Mouse (Mus musculus) lung, adult 2 months (tissue): ENCODE results near the gene Lrig3. TPM values are rescaled to one million over a fixed set of nuclear protein-coding genes. Genes with fewer than 3 reads are reported as not detected.
A peak's percentile ranks its signal among the peaks of the same experiment; 100 is the strongest.

Experiments
- DNase-seq: peaks from one replicate; pipeline ENCODE4 v3.0.0; 2022
- H3K4me1 ChIP-seq: fragments of 200-500 bp; 2 replicates; pipeline ENCODE4 v1.6.1; 2011; ENCODE audit warnings: low read length; ENCODE audit not compliant: control insufficient read depth, insufficient read depth
- H3K4me3 ChIP-seq: fragments of 200-500 bp; replicated peaks from 2 replicates; pipeline ENCODE3; 2011; ENCODE audit warnings: low read depth, mild to moderate bottlenecking, control low read depth, low read length; ENCODE audit errors: extremely low read depth
- CTCF ChIP-seq: fragments of 200-500 bp; IDR thresholded peaks from 2 replicates; pipeline ENCODE4 v1.5.1; 2011; ENCODE audit warnings: mild to moderate bottlenecking, low read length, control low read depth; ENCODE audit not compliant: insufficient read depth
- POLR2A ChIP-seq: fragments of 200-500 bp; IDR thresholded peaks from 2 replicates; pipeline ENCODE4 v1.6.1; 2011; ENCODE audit warnings: low read depth, mild to moderate bottlenecking, control low read depth, low read length, borderline replicate concordance; ENCODE audit errors: extremely low read depth
- WGBS: fragments of 180-500 bp; shearing (Covaris S2); methylation state at CpG from one replicate; pipeline ENCODE4 v1.1.7; 2018; 5-methylcytosine and 5-hydroxymethylcytosine counted together
- polyA plus RNA-seq: library from polyadenylated mRNA; depleted of rRNA; stranded (reverse); fragments of >200 nt; gene quantifications from 2 replicates; pipeline ENCODE4 v1.2.3, GENCODE M21; 2012

Lrig3 gene
- polyA plus RNA-seq, 1 experiment, result 12.0 TPM

GRCm38 (mm10) chr10:125964709-125965108 is 1.3 kb upstream of the Lrig3 start:
- no peak for TF ChIP-seq POLR2A
- TF ChIP-seq CTCF, result no peak
- Histone ChIP-seq H3K4me1 (peaks cover 12% of the 10 kb centered on the region), H3K4me3 (no peak overlapping the region)
- 91% methylated on average over 3 of the region's 3 CpGs for WGBS
- DNase-seq, result no peak

DNA sequence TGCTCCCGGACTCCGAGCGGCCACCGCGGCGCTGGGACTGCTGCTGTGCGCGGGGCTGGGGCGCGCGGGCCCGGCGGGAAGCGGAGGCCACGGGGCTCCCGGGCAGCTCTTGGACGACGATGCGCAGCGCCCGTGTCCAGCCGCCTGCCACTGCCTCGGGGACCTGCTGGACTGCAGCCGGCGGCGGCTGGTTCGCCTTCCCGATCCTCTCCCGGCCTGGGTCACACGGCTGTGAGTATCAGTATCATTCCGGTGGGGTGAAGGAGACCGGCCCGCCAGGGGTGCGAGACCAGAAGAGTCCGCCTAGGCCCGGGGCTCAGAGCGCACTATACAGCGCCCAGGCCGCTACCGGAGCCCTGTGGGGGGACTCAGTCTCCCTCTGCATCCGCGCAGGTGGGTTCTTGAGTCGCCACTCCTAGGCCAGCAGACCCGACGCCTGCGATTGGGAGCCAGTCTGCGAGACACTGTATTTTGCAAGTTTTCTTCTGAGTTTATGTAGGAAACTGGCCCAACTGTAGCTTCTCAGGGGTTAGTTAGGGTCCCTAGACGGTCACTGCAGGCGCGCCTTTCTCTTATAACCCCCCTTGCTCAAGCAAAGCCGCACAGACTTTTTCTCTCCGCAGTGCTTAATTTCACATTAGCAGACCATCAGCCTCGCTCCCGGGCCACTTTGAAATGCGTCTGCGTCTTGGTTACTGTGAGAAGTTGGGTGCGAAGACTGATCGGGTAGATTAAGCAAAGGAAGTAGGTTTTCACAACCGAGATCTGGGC is 698 bp downstream of the Lrig3 start:
- TF ChIP-seq CTCF (no peak), POLR2A (no peak)
- Histone ChIP-seq H3K4me1 (peaks cover 9% of the 10 kb centered on the region), H3K4me3 (peak overlapping the region; percentile 92)
- peak; percentile 48 for DNase-seq
- WGBS, result 1% methylated on average over 59 of the region's 59 CpGs

DNA sequence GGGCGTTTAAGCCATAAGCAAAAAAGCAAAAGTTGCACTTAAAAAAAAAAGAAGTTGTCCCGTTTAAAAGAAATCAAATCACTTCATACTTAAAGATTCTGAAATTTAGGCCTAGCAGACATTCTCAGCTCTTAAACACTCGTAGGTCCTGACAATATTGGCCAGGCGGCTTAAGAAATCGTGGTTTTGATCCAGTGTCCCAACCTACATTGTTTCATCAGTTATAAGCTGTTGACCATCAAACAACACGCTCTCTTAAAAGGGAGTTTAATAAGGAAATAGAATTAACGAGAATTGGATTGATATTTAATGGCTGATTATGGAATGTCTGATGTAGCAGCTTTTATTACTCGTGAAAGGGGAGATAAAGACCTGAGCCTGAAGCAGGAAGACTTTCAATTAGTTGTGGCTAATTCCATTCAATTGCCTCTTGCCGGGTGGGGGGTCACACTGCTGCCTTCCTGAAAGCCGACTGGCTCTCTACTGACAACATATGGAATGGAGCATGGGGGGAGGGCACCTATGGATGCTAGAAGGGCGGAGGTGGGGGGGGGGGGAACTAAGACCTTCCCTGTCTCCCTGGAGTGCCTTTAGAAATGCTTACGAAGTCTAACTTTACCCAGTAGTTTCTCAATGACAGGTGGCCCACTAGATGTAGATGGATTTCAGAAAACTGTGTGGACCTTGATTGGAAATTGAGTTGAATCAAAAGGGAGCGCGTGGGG is 1.6 kb downstream of the Lrig3 start:
- H3K4me1 ChIP-seq, result peaks cover 8% of the 10 kb centered on the region
- H3K4me3 ChIP-seq, result peak overlapping the region; percentile 48
- DNase-seq, result no peak
- WGBS, result 34% methylated on average over 14 of the region's 14 CpGs
- no peak for TF ChIP-seq POLR2A
- no peak for TF ChIP-seq CTCF

- no peak for DNase-seq
- H3K4me1 ChIP-seq, result peaks cover 8% of the 10 kb centered on the region
- WGBS, result 24% methylated on average over 16 of the region's 16 CpGs
- H3K4me3 ChIP-seq, result peak overlapping the region; percentile 39
- TF ChIP-seq POLR2A, result no peak
Observed at GRCm38 (mm10) chr10:125968191-125969132, 2.5 kb downstream of the Lrig3 start.

- DNase-seq, result no peak
- H3K4me1 ChIP-seq, result peaks cover 8% of the 10 kb centered on the region
- TF ChIP-seq CTCF (no peak), POLR2A (no peak)
- 42% methylated on average over 10 of the region's 10 CpGs for WGBS
- H3K4me3 ChIP-seq, result no peak overlapping the region
Observed at GRCm38 (mm10) chr10:125969133-125969490, 3.1 kb downstream of the Lrig3 start.

DNA sequence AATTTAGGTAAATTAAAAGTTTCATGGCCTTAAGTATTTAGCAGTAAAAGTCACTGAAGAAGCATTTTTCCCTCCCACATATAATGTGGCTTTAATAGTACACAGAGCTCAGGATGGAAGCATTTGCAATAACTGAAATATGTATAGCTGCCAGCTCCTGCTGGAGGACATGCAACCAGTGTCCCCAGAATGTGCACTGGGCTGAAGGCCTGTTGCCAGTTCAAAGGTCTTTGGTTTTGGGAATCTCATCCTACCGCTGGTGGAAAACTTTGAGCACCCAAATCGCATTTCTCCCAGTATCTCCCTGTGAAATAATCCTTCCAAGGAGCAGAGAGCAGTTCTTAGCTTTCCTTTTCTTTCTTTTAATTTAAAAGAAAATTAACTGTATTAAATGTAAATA is 4.1 kb downstream of the Lrig3 start:
- WGBS, result 89% methylated on average over 2 of the region's 2 CpGs
- H3K4me1 ChIP-seq, result peaks cover 8% of the 10 kb centered on the region
- TF ChIP-seq POLR2A (no peak), CTCF (no peak)
- no peak for DNase-seq
- no peak overlapping the region for H3K4me3 ChIP-seq

DNA sequence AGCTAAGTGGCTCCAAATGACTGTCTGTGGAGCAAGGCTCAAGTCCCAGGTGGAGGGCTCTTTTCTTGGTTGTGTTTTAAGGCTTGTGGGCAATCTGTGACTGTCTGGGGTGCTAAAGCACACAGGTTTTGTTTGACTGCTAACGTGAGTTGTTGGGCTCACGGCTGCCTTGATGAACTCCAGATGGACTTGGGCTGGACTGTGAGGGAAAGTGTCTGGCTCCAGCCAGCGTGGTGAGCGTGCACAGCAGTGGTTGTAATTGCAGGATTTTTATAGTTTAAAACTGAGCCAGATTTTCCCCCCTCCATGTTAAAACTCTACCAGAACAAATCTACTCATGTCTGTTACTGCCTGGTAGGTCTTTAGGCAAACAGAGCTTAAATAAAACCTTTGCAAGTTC is 4.5 kb downstream of the Lrig3 start:
- Histone ChIP-seq H3K4me1 (peaks cover 6% of the 10 kb centered on the region), H3K4me3 (no peak overlapping the region)
- TF ChIP-seq CTCF, result no peak
- no peak for TF ChIP-seq POLR2A
- no peak for DNase-seq
- 72% methylated on average over 4 of the region's 4 CpGs for WGBS

DNA sequence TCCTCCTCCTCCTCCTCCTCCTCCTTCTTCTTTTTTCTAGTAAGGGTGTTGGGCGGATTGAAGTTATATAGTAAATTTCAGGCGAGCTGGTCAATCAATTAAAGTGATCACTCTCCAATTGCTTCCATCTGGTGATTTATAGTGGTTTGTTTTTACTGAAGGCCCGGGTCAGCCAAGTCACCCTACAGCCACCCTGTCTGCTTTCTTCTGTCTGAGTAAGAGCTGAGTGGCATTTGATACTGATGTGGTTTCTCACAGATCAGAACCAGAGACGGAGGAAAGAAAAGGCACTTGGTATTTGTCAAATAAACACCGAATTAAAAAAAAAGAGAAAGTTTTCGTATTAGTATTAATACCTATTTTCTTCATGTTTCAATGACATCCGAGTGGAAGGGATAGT is 7.8 kb downstream of the Lrig3 start:
- Histone ChIP-seq H3K4me3 (no peak overlapping the region), H3K4me1 (no peaks in the 10 kb centered on the region; the same call in 1 of the 2 replicates)
- TF ChIP-seq CTCF (no peak), POLR2A (no peak)
- 83% methylated on average over 7 of the region's 7 CpGs for WGBS
- DNase-seq, result no peak

- no peak for DNase-seq
- H3K4me3 ChIP-seq, result no peak overlapping the region
- no peak for TF ChIP-seq CTCF
- TF ChIP-seq POLR2A, result no peak
- no peaks in the 10 kb centered on the region for H3K4me1 ChIP-seq
- whole genome bisulfite sequencing, result 77% methylated on average over 5 of the region's 5 CpGs
Observed at GRCm38 (mm10) chr10:125981938-125982337, 16.0 kb downstream of the Lrig3 start.
